Mouse (Mus musculus) adrenal gland, postnatal 14 days (tissue): ENCODE data around the gene Tdp2. TPM values are rescaled to one million over a fixed set of nuclear protein-coding genes. Genes with fewer than 3 reads are reported as not detected.
"Not testable (repeated sequence)": the region's sequence is repeated elsewhere in the genome, so short reads cannot be mapped to it uniquely, and the experiment has no call there.

Source experiments
- DNase-seq: peaks from one replicate; pipeline ENCODE4 v3.0.0; 2021; ENCODE audit warnings: mixed read lengths
- total RNA-seq: library from RNA; stranded (reverse); gene quantifications from 2 replicates; pipeline ENCODE4 v1.2.3, GENCODE M21; 2021

The Tdp2 gene
- total RNA-seq, 1 experiment from 2014 or later: 24.3 TPM

DNA sequence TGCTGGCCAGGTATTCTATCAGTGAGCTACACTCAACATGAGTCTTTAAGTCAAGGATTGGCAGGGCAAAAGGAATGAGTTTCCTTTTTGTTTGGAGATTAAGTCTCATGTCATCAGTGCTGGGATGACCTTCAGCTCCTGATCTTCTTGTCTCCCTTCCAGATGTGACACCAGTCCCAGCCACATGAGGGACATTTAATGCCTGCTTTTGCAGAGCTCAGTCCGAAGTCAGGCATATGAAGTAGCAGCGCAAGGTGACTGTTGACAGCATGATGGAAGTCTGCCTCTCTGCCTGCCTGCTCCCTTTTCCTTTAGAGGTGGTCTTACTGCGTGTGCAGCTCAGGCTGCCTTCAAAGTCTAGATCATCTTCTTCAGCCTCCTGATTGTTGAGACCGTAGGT is 6.8 kb upstream of the Tdp2 start:
- DNase-seq: peak; percentile 59

GRCm38 (mm10) chr13:24825587-24825986 is 5.9 kb upstream of the Tdp2 start:
- DNase-seq: peak; percentile 40

GRCm38 (mm10) chr13:24826116-24826515 is 5.4 kb upstream of the Tdp2 start:
- no peak for DNase-seq

DNA sequence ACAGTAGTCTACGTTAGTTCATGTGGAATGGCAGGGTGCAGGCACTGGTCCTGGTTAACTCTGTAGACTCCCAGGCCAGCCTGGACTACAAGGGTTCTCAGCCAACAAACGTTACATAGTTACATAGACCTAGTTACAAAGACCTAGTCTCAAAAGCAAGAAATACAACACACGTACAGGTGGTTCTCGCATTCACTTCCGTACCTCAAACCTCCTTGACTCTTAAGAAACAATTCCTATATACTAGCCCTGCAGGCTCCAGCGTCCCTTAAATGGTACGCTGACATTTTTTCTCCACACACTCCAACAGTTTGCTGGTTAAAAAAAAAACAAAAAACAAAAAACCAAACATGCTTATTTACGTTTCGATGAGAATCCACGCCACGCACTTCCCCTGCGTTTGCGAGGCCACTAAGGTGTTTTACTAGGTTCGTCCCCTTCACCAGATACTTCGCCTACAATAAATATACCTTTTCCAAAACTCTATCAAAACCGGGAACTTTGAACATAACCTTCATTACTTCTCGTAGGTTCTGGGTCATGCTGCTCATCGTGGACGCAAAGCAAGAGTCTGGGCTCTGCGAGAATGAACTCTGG is 625 bp upstream of the Tdp2 start:
- DNase-seq: no peak

DNA sequence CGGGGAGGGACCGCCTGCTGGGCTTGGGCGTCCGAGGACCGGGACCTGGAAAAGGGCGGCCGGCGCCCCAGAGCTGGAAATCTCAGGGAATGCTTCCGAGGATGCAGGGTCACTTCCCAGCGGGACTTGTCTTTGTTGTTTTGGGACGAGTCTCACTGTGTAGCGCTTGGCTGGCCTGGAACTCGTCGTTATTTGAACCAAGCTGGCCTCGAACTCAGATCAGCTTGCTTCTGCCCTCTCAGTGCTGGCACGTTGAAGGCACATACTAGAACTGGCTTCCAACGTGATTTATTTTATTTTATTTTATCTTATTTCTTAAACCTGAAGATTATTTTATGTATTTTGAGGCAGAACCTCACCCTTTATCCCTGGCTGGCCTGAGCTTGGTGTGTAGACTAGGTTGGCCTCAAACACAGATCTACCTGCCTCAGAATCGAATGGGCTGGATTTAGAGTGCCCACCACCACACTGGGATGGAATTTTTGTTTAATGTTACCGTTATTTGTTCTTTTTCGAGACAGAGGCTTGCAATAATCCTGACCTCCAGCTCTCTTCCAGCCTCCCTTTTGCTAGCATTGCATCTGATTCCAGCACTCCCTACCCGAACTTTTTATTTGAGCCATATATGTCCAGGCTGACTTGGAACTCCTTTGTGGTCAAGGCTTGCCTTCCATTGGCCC is 792 bp downstream of the Tdp2 start:
- DNase-seq: no peak

DNA sequence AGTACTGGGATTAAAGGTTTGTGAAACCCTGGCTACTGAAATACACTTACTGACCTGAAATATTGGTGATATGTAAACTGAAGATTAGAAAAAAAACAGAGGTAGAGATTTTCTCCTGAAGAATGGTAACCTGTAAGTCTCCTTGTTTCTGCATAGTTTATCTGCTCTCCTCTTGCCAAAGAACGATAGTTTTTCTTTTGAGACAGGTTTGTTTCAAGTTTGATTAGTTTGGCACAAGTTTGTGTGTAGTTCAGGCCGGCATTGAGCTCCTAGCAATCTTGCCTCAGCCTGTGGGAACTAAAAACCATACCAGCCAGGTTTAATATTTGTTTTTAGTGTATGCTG is 1.3 kb downstream of the Tdp2 start:
- DNase-seq: no peak

DNA sequence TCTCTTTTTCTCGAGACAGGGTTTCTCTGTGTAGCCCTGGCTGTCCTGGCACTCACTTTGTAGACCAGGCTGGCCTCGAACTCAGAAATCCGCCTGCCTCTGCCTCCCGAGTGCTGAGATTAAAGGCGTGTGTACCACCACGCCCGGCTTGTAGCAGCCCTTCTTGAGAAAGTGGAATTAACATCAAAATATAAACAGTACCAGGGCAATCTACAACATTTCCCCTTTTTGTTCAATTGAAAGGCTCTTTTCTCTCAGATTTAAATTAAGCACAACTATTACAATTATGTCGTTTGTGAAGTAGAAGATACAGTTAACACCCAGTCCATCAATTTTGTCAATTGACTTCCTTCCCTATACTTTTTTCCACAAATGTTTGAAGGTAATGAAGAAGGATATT is 6.3 kb downstream of the Tdp2 start:
- not testable (repeated sequence) for DNase-seq

GRCm38 (mm10) chr13:24839831-24840230 is 8.4 kb downstream of the Tdp2 start:
- DNase-seq: no peak

- no peak for DNase-seq
Observed at GRCm38 (mm10) chr13:24841702-24842101, 10.2 kb downstream of the Tdp2 start.

- DNase-seq: peak; percentile 82
Observed at GRCm38 (mm10) chr13:24844983-24845955, 13.8 kb downstream of the Tdp2 start, which contains the start of gene D130043K22Rik. D130043K22Rik (plus strand) TSS chr13:24845135.

GRCm38 (mm10) chr13:24849318-24849717 is 17.8 kb downstream of the Tdp2 start:
- no peak for DNase-seq

- no peak for DNase-seq
Observed at GRCm38 (mm10) chr13:24851989-24852388, 20.5 kb downstream of the Tdp2 start.

- no peak for DNase-seq
Observed at GRCm38 (mm10) chr13:24852570-24852969, 21.1 kb downstream of the Tdp2 start.

DNA sequence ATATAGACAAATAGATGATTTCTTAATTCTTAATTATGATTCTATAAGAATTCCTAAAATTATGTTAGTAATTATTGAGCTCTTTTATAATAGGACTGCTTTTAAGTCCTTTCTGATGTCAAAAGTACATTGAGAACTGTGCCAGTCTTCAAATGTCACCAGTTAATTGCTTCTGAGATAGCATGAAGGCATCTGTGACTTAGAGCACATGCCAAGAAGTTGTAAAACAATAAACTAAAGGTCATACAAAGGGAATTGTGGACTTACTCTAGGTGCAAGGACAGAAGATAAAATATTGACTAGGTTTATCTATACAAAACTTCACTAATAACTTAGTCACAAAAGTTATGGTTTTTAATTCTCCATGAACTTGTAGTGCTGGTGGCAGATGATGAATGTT is 27.6 kb downstream of the Tdp2 start:
- no peak for DNase-seq

DNA sequence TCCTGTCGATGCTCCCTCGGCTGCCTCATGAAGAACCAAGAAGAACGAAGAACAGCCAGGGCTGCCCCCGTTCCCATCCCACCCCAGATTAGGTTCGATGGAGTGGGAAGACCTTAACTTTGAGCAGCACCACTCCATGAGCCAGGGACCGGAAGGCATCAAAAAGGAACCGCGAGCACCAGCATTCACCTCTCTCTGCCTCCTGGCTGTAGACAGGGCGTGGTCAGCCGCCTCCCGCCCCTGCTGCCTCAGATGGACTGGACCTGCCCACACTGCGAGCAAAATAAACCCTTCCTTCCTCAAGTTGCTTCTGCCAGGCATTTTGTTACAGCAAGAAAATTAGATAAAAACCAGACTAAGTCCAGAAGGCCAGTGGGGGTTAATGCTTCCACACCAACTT is 29.6 kb downstream of the Tdp2 start:
- no peak for DNase-seq

- DNase-seq: no peak
Observed at GRCm38 (mm10) chr13:24862021-24862420, 30.5 kb downstream of the Tdp2 start.

- peak; percentile 81 for DNase-seq
Observed at GRCm38 (mm10) chr13:24862520-24862919, 31.0 kb downstream of the Tdp2 start.

- no peak for DNase-seq
Observed at GRCm38 (mm10) chr13:24866430-24867402, 35.2 kb downstream of the Tdp2 start.

GRCm38 (mm10) chr13:24867789-24868188 is 36.3 kb downstream of the Tdp2 start:
- no peak for DNase-seq

DNA sequence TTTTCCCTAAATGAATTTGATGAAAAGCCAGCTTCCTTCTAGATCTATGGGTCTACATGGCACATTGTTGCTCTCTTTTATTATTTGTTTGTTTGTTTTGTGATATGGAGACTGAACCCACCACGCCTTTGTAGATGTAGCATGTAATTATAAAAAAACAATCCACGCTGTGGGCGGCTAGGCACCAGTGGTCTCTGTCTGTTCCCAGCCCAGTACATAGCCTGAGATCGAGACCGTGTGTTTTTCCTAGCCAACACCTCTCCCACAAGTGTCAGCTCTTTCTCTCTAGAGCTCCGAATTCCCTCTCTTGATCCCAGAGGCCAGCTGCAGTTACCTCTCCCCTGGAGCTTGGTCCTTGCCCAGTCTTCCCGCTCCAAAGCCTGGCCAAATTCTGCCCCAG is 36.8 kb downstream of the Tdp2 start:
- no peak for DNase-seq

DNA sequence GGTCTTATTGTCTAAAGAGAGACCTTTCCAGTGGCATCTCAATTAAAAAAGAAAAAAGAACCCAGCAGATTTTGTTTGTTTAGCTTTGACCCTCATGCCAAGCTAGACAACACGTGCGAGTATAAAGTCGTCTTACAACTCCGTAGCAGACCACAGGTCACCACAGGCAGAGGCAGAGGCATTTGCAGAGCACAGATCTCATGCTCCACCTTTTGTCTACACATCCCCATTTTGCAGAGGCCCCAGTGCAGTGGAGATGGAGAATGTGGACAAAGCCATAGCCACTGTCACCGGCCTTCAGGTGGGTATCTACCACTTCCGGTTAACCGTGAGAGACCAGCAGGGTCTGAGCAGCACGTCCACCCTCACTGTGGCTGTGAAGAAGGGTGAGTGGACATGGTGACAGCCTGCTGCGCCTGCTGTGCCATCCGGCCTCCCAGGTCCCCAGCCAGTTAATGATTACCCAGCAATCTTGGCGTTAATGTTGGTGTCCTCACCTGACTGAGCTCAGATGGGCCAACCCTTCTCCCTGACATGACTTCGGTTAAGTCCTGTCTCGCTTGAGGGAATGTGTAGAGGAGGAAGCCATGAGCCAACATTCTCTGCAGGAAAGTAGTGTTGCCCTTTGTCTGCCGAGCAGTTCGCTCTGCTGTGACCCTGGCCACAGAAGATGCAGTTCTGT is 48.0 kb downstream of the Tdp2 start:
- no peak for DNase-seq
